Mouse (Mus musculus) ES-Bruce4 (cell line): ENCODE results near the gene Ahsa2. TPM values are rescaled to one million over a fixed set of nuclear protein-coding genes. Genes with fewer than 3 reads are reported as not detected.
"Not testable (repeated sequence)": the region's sequence is repeated elsewhere in the genome, so short reads cannot be mapped to it uniquely, and the experiment has no call there.

Experiments
- H3K27ac ChIP-seq: 2 replicates; pipeline ENCODE4 v1.5.1; 2012; ENCODE audit warnings: low read length, inconsistent platforms; ENCODE audit not compliant: insufficient read depth
- H3K27me3 ChIP-seq: 2 replicates; pipeline ENCODE4 v1.6.1; 2012; ENCODE audit warnings: mild to moderate bottlenecking, low read length, inconsistent platforms; ENCODE audit not compliant: control insufficient read depth, poor library complexity, insufficient read depth, severe bottlenecking
- H3K36me3 ChIP-seq: 2 replicates; pipeline ENCODE4 v1.6.1; 2012; ENCODE audit warnings: inconsistent platforms, mild to moderate bottlenecking, low read length, moderate library complexity; ENCODE audit not compliant: control insufficient read depth, poor library complexity, insufficient read depth, severe bottlenecking
- H3K4me1 ChIP-seq: one replicate; pipeline ENCODE4 v1.8.1; 2011; ENCODE audit warnings: low read length; ENCODE audit not compliant: control insufficient read depth, insufficient read depth
- H3K4me3 ChIP-seq: 2 replicates; pipeline ENCODE4 v1.5.1; 2011; ENCODE audit warnings: low read depth, mild to moderate bottlenecking, low read length
- H3K9ac ChIP-seq: 2 replicates; pipeline ENCODE4 v1.6.1; 2012; ENCODE audit warnings: low read depth, mild to moderate bottlenecking, inconsistent platforms; ENCODE audit not compliant: poor library complexity, severe bottlenecking
- H3K9me3 ChIP-seq: replicated peaks from 2 replicates; pipeline ENCODE4 v1.6.1; 2012; ENCODE audit warnings: mild to moderate bottlenecking, low read length, inconsistent platforms; ENCODE audit not compliant: control insufficient read depth, poor library complexity, insufficient read depth, severe bottlenecking
- CTCF ChIP-seq: IDR thresholded peaks from one replicate; pipeline ENCODE4 v1.8.1; 2011; ENCODE audit warnings: low read depth, low read length
- EP300 ChIP-seq: IDR thresholded peaks from 2 replicates; pipeline ENCODE4 v1.6.1; 2011; ENCODE audit warnings: low read depth, low read length; ENCODE audit not compliant: insufficient read depth
- POLR2A ChIP-seq: IDR thresholded peaks from one replicate; pipeline ENCODE4 v1.8.1; 2011; ENCODE audit warnings: low read length; ENCODE audit not compliant: insufficient read depth
- polyA plus RNA-seq: library from polyadenylated mRNA; stranded (reverse); fragments of >200 nt; gene quantifications from 2 replicates; pipeline ENCODE4 v1.2.4, GENCODE M21; 2011; ENCODE audit warnings: low read depth; ENCODE audit not compliant: missing spikeins, insufficient read depth, insufficient read length

Ahsa2 gene
- 49.1 and 52.1 TPM in 2 replicates for polyA plus RNA-seq

- peaks cover 13% of the 10 kb centered on the region for H3K36me3 ChIP-seq
- no peaks in the 10 kb centered on the region for H3K9me3 ChIP-seq
- no peaks in the 10 kb centered on the region for H3K4me1 ChIP-seq
- no peak for TF ChIP-seq EP300
- peak; percentile 42 for TF ChIP-seq POLR2A
- H3K9ac ChIP-seq, result peak within 1 kb of the TSS; percentile 67
- H3K4me3 ChIP-seq, result peak within 1 kb of the TSS; percentile 67
- H3K27ac ChIP-seq, result no peak within 1 kb of the TSS
- H3K27me3 ChIP-seq, result no peaks in the 10 kb centered on the region
Measured at GRCm38 (mm10) chr11:23497718-23498509, at the start of gene Ahsa2. Gene Ahsa2 (minus strand): TSS chr11:23498030.

- H3K9me3 ChIP-seq, result no peaks in the 10 kb centered on the region
- no peaks in the 10 kb centered on the region for H3K4me1 ChIP-seq
- H3K4me3 ChIP-seq, result no peak overlapping the region
- no peaks in the 10 kb centered on the region; the same call in 1 of the 2 replicates for H3K27me3 ChIP-seq
- no peak for TF ChIP-seq POLR2A
- no peak for TF ChIP-seq CTCF
- TF ChIP-seq EP300, result no peak
- no peak overlapping the region for H3K27ac ChIP-seq
- H3K36me3 ChIP-seq, result no peaks in the 10 kb centered on the region
- no peak overlapping the region for H3K9ac ChIP-seq
Measured at GRCm38 (mm10) chr11:23537446-23537845, 39.6 kb upstream of the Ahsa2 start.

- Histone ChIP-seq H3K9me3 (peaks cover 11% of the 10 kb centered on the region), H3K27me3 (no peaks in the 10 kb centered on the region; the same call in 1 of the 2 replicates), H3K27ac (no peak within 1 kb of the TSS), H3K4me3 (no peak within 1 kb of the TSS), H3K9ac (no peak within 1 kb of the TSS), H3K36me3 (no peaks in the 10 kb centered on the region), H3K4me1 (peaks cover 4% of the 10 kb centered on the region)
- no peak for TF ChIP-seq EP300
Measured at GRCm38 (mm10) chr11:23520473-23521205, 22.8 kb upstream of the Ahsa2 start, which contains the start of gene 1700093K21Rik. Gene 1700093K21Rik (minus strand): TSS chr11:23521155.

GRCm38 (mm10) chr11:23518981-23519380 lies 21.2 kb upstream of the Ahsa2 start:
- TF ChIP-seq POLR2A (no peak), EP300 (no peak), CTCF (no peak)

GRCm38 (mm10) chr11:23515315-23515714 lies 17.5 kb upstream of the Ahsa2 start:
- no peaks in the 10 kb centered on the region for H3K27me3 ChIP-seq
- H3K36me3 ChIP-seq, result no peaks in the 10 kb centered on the region
- no peaks in the 10 kb centered on the region for H3K9me3 ChIP-seq
- no peak overlapping the region for H3K9ac ChIP-seq
- no peak overlapping the region for H3K4me3 ChIP-seq
- no peak overlapping the region for H3K27ac ChIP-seq
- peaks cover 4% of the 10 kb centered on the region for H3K4me1 ChIP-seq
- TF ChIP-seq CTCF, result no peak
- no peak for TF ChIP-seq EP300
- TF ChIP-seq POLR2A, result no peak

More at GRCm38 (mm10) chr11:23518981-23519380, 21.2 kb upstream of the Ahsa2 start:
- Histone ChIP-seq H3K27ac (no peak overlapping the region), H3K4me3 (no peak overlapping the region), H3K9me3 (peaks cover under 1% of the 10 kb centered on the region; the same call in 1 of the 2 replicates), H3K36me3 (no peaks in the 10 kb centered on the region), H3K4me1 (peaks cover 4% of the 10 kb centered on the region), H3K27me3 (no peaks in the 10 kb centered on the region), H3K9ac (no peak overlapping the region)

- H3K9me3 ChIP-seq, H3K27ac ChIP-seq, H3K4me3 ChIP-seq, H3K9ac ChIP-seq, H3K4me1 ChIP-seq, H3K27me3 ChIP-seq, H3K36me3 ChIP-seq: not testable (repeated sequence)
Measured at GRCm38 (mm10) chr11:23514785-23515184, 17.0 kb upstream of the Ahsa2 start.
